Mouse (Mus musculus) mature B cell (primary cell): ENCODE measurements around the gene Cep290.

Experiments
- in situ Hi-C: fragments of 300-500 bp; cut with MboI; formaldehyde crosslinking; loops from 2 replicates; pipeline ENCODE4 v1.14.3; 2019

The Cep290 gene

GRCm38 (mm10) chr10:100588932-100589388 is 101.6 kb downstream of the Cep290 start:
- in situ Hi-C loops: no loop called here

DNA sequence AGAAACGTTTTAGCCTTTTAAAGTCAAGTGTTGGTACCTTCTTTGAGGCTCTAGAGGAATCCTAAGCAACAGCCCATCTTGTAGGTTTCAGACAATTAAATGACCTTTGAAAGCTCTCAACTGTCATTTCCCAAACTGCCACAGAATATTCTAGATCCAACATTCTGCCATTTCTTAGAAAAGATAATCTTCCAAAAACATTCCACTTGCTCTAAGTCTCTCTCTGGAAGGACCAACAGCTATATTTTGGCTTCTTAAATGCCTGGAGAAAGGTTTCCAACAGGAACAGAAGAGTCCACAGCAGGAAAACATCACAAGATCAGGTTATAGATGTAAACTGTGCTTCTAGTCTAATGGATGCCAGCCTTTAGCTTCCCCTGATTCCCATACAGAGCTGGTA is 103.0 kb downstream of the Cep290 start, which contains the start of the genes 4930430F08Rik and 1700017N19Rik:
4930430F08Rik (minus strand) TSS at position 101 of the 400 bp plus-strand sequence.
1700017N19Rik (plus strand) TSS at position 162 of the 400 bp plus-strand sequence.
- in situ Hi-C loops: no loop called here

- in situ Hi-C loops: no loop called here
Observed at GRCm38 (mm10) chr10:100598339-100598738, 111.0 kb downstream of the Cep290 start.

- in situ Hi-C loops: no loop called here
Observed at GRCm38 (mm10) chr10:100603511-100603910, 116.2 kb downstream of the Cep290 start.

DNA sequence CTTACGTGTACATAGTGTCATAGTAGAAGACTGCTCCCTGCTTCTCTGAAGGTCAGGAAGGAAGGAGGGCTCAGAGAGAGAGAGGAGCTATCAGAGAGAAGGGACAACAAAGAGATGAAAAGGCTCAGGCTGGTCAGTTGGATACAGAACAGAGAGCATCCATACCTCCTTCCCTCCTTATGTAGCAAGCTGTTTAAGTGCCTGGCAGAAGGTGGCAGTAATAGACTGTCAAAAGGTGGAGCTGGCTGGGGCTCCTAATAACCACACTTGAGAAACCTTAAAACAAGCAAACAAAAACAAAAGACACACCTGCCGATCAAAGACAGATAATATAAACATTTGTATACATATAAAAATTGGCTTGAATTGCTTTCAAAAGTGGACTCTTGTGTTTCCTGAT is 116.9 kb downstream of the Cep290 start:
- in situ Hi-C loops: no loop called here

- in situ Hi-C loops: no loop called here
Observed at GRCm38 (mm10) chr10:100617233-100617903, 130.0 kb downstream of the Cep290 start.

DNA sequence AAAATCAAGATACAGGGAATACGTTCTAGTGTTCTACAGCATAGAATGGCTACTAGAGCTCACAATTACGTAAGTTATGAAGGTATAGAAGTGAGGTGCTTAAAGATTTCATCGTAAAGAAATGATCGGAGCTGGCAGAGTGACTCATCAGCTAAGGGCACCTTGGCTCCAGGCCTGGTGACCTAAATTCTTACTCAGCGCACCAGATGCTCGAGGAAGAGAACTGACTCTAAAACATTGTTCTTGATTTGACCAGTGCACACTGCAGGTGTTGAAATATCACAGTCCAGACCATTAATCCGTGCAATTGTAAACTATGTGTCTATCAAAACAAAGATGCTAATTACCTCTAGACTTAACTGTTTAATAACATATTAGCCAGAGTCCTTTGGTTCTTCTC is 132.1 kb downstream of the Cep290 start:
- in situ Hi-C loops: no loop called here

DNA sequence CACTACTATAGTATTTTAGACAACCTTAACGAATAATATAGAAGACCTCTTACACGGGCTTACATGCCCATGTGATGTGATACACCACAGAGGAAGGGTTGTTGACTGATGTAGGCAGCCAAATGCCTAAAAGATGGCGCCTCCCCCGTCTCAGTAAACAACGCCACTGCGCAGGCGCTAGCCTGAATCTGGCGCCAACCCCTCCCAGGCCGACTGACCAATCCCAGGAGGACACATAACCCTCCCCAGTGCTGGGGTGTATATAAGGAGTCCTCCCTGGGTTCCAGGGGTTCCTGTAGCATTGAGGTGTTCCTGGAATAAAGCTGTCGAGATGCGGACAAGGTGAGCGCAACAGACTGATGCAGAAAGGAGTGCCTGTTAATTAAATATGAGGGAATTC is 132.7 kb downstream of the Cep290 start:
- in situ Hi-C loops: no loop called here

- in situ Hi-C loops: no loop called here
Observed at GRCm38 (mm10) chr10:100622494-100622893, 135.1 kb downstream of the Cep290 start.
